Mouse (Mus musculus): ENCODE measurements at regions not wholly inside any gene's neighbourhood (a gene's known extent, or its start where the extent isn't known, plus 50 kb on each side); places are given as distances from the start of the nearest gene placed in this dataset.
"Not testable (repeated sequence)": the region's sequence is repeated elsewhere in the genome, so short reads cannot be mapped to it uniquely, and the experiment has no call there.

DNA sequence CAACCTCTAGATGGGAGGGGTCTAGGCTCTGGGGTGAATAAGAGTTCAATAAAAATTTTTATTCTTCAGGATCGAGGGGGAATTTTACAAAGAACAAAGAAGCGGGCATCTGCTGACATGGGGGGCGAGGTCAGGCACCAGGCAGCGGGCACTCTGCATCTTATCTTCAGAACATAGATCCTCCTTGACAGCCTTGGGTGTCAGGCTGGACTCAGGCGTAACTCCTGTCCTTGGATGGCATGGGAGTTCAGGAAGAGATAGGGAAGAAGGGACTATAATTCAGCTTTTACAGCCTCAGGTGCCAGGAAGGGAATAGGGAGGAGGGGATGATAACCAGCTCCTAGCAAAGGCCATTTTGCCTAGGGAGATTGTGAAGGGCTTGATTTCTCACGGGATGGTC is 753.1 kb downstream of the Gm10330 start:
- not testable (repeated sequence) for DNase-seq (ENCODE audit: low spot score)

DNA sequence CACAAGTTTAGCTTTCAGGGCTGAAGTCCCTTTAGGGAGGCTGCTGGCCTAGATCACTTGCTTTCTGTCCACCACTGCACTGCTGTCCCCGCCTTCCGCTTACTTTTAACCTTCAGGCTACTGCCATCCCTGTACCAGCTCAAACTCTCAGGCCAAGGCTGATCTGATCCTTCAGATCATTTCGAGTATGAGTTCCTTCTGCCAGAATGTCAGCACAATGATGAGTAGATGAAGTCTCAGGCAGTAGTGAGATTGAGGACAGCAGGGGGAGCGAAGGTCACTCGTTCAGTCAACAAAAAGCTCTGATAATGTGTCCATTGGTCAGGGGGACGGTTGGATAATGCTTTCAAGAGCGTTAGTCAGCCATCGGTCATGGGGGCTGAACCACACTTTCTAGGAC is 756.5 kb downstream of the Gm10330 start:
- not testable (repeated sequence) for DNase-seq (ENCODE audit: low spot score)

DNA sequence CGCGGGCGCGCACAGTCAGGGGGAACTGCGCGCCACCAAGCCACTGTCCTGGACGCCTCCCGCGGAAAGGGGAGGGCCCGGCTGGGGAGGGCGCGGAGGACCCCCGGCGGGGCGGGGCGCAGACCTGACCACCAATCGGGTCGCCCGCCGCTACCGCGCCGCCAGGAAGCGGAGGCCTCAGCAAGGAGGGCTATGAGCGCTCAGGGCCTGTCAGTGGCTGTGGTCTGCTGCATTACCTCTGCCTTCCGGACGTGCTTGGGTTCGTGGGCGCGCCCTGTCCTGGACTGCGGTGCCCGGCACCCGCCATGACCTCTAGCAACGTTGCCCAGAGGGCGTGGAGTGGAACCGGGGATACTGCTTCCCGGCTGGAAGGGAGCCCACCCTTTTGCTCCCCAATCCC is 769.9 kb downstream of the Gm10330 start:
- peak; percentile 2 for DNase-seq (ENCODE audit: low spot score)

DNA sequence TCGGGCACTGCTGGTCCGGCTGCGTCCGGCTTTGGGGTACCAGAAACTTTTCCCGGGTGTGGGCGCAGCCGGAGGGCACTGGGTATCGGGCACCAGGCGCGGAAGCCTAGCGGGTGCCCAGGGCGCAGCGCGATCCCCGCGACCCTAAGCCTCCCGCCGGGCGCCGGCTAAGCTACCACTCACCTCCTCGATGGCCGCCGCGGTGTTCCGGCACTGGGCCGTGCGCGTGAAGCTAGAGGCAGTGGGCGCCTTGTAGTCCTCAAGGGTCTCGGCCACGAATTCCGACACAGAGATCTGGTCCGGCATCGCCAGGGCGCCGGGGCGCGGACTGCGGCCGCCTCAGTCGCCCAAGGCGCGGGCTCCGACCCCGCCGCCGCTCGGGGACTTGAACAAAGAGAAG is 770.4 kb downstream of the Gm10330 start:
- not testable (repeated sequence) for DNase-seq (ENCODE audit: low spot score)
